Mouse (Mus musculus) embryonic facial prominence, embryonic 10.5 days (tissue): ENCODE results near the gene Ube2u. TPM values are rescaled to one million over a fixed set of nuclear protein-coding genes. Genes with fewer than 3 reads are reported as not detected.

Source experiments
- DNase-seq: peaks from one replicate; pipeline ENCODE4 v3.0.0-alpha.2; 2017; ENCODE audit warnings: low spot score
- H3K27ac ChIP-seq: fragments of 300-500 bp; sonication (generic); replicated peaks from 2 replicates; pipeline ENCODE4 v1.5.1; 2016; ENCODE audit warnings: mild to moderate bottlenecking
- H3K27me3 ChIP-seq: fragments of 300-500 bp; sonication (generic); replicated peaks from 2 replicates; pipeline ENCODE4 v1.6.1; 2016; ENCODE audit warnings: low read depth, mild to moderate bottlenecking; ENCODE audit not compliant: poor library complexity, severe bottlenecking
- H3K36me3 ChIP-seq: fragments of 300-500 bp; sonication (generic); replicated peaks from 2 replicates; pipeline ENCODE4 v1.6.1; 2016; ENCODE audit warnings: mild to moderate bottlenecking, moderate library complexity
- H3K4me1 ChIP-seq: fragments of 300-500 bp; sonication (generic); 2 replicates; pipeline ENCODE4 v1.6.1; 2016
- H3K4me3 ChIP-seq: fragments of 300-500 bp; sonication (generic); 2 replicates; pipeline ENCODE4 v1.5.1; 2016; ENCODE audit warnings: mild to moderate bottlenecking, moderate library complexity
- H3K9me3 ChIP-seq: fragments of 300-500 bp; sonication (generic); 2 replicates; pipeline ENCODE4 v1.6.1; 2016; ENCODE audit warnings: mild to moderate bottlenecking
- WGBS: fragments of 180-500 bp; shearing (Covaris S2); methylation state at CpG from one replicate; pipeline ENCODE4 v1.1.7; 2016; 5-methylcytosine and 5-hydroxymethylcytosine counted together
- polyA plus RNA-seq: library from polyadenylated mRNA; unstranded; fragments of >200 nt; fragmentation: Nextera tagmentation; extraction: Ambion mirVana; gene quantifications from 2 replicates; pipeline ENCODE4 v1.2.1, GENCODE M21; 2016

The Ube2u gene
- polyA plus RNA-seq, 1 experiment from 2014 or later = 0.59 TPM

- H3K27me3 ChIP-seq = peaks cover 11% of the 10 kb centered on the region
- H3K27ac ChIP-seq = no peak overlapping the region
- peaks cover 15% of the 10 kb centered on the region for H3K4me1 ChIP-seq
- no peaks in the 10 kb centered on the region for H3K36me3 ChIP-seq
- no peak for DNase-seq
- no peak overlapping the region for H3K4me3 ChIP-seq
- H3K9me3 ChIP-seq = no peaks in the 10 kb centered on the region
- WGBS = 91% methylated on average over 4 of the region's 4 CpGs
These were observed 117.1 kb downstream of the Ube2u start for GRCm38 (mm10) chr4:100595771-100596170.

GRCm38 (mm10) chr4:100596630-100597029, 118.0 kb downstream of the Ube2u start:
- H3K36me3 ChIP-seq = no peaks in the 10 kb centered on the region
- peaks cover 15% of the 10 kb centered on the region for H3K4me1 ChIP-seq
- no peaks in the 10 kb centered on the region for H3K9me3 ChIP-seq
- 0 out of 2 replicates have a peak, but pooled peaks cover 3% of the 10 kb centered on the region for H3K27me3 ChIP-seq
- no peak overlapping the region for H3K4me3 ChIP-seq
- H3K27ac ChIP-seq = no peak overlapping the region
- no peak for DNase-seq
- 85% methylated on average over 5 of the region's 5 CpGs for WGBS

GRCm38 (mm10) chr4:100597049-100597448, 118.4 kb downstream of the Ube2u start:
- H3K27ac ChIP-seq = no peak overlapping the region
- peaks cover 15% of the 10 kb centered on the region for H3K4me1 ChIP-seq
- H3K27me3 ChIP-seq = 0 out of 2 replicates have a peak, but pooled peaks cover 1% of the 10 kb centered on the region
- WGBS = 87% methylated on average over 4 of the region's 4 CpGs
- no peaks in the 10 kb centered on the region for H3K36me3 ChIP-seq
- H3K4me3 ChIP-seq = no peak overlapping the region
- DNase-seq = no peak
- H3K9me3 ChIP-seq = no peaks in the 10 kb centered on the region
